In genomic region chr12:112221754-112222439, GRCm38 (mm10) we compare ENCODE assay signal across 10 mouse cellular contexts.
DNase-seq lines count a peak whose midpoint lies in the region; ATAC-seq and TF ChIP-seq lines count a peak whose summit lies in the region.
"Had no signal": no experiment of that assay in that cellular context is flagged by ENCODE, and none has a peak within 500 bp of the region (broad histone marks: within the 10 kb centered on the region; RNA-seq: fewer than 3 reads in every experiment).

No protein-coding gene starts in this region.

- peak overlapping the region; percentile 20; the same call in 1 of the 2 replicates for H3K9ac ChIP-seq in forebrain, embryonic 11.5 days (ENCODE audit: low read length)
- H3K9ac ChIP-seq in neural tube, embryonic 13.5 days: peak overlapping the region; percentile 47; the same call in 1 of the 2 replicates
- H3K9ac ChIP-seq in stomach, postnatal 0 days (ENCODE audit: low read length): no peak overlapping the region
- no peak overlapping the region for H3K9ac ChIP-seq in liver, embryonic 12.5 days
- H3K9ac ChIP-seq: kidney, embryonic 15.5 days; liver, embryonic 14.5 days had no signal

- no peak for TF ChIP-seq CTCF in stomach, postnatal 0 days (IDR thresholded peaks at IDR 0.05; ENCODE audit: low read depth)

- no peaks in the 10 kb centered on the region for H3K36me3 ChIP-seq in forebrain, embryonic 11.5 days (ENCODE audit: control insufficient read depth, insufficient read depth, low read length)
- H3K36me3 ChIP-seq in neural tube, embryonic 13.5 days: no peaks in the 10 kb centered on the region
- H3K36me3 ChIP-seq in stomach, postnatal 0 days (ENCODE audit: control insufficient read depth, insufficient read depth, low read length): no peaks in the 10 kb centered on the region
- no peaks in the 10 kb centered on the region for H3K36me3 ChIP-seq in liver, embryonic 12.5 days
- H3K36me3 ChIP-seq: kidney, embryonic 15.5 days had no signal

- H3K4me3 ChIP-seq in forebrain, embryonic 11.5 days (ENCODE audit: low read depth, low read length): no peak overlapping the region
- no peak overlapping the region for H3K4me3 ChIP-seq in neural tube, embryonic 13.5 days
- no peak overlapping the region for H3K4me3 ChIP-seq in stomach, postnatal 0 days (ENCODE audit: low read depth, low read length)
- no peak overlapping the region for H3K4me3 ChIP-seq in liver, embryonic 12.5 days
- H3K4me3 ChIP-seq: kidney, embryonic 15.5 days had no signal

- no peak for TF ChIP-seq EP300 in stomach, postnatal 0 days (optimal IDR thresholded peaks at IDR 0.05)

- DNase-seq in cerebellum, postnatal 10 days: peak; percentile 59 to 70
- DNase-seq in cerebellum, postnatal 36 days: no peak
- peak; percentile 87 for DNase-seq in forebrain, embryonic 11.5 days (ENCODE audit: low spot score)
- peak; percentile 14 to 25 for DNase-seq in layer of hippocampus, postnatal 36 days
- DNase-seq in stomach, postnatal 0 days (ENCODE audit: low spot score): no peak
- no peak for DNase-seq in B cell, adult 2 months

- H3K27me3 ChIP-seq in forebrain, embryonic 11.5 days (ENCODE audit: control insufficient read depth, insufficient read depth, low read length): no peaks in the 10 kb centered on the region
- peaks cover 48% of the 10 kb centered on the region for H3K27me3 ChIP-seq in neural tube, embryonic 13.5 days
- no peaks in the 10 kb centered on the region for H3K27me3 ChIP-seq in stomach, postnatal 0 days (ENCODE audit: control insufficient read depth, insufficient read depth, low read length)
- H3K27me3 ChIP-seq in liver, embryonic 12.5 days (replicated peaks): peaks cover 22% of the 10 kb centered on the region

- H3K27ac ChIP-seq in forebrain, embryonic 11.5 days (ENCODE audit: low read depth, low read length): peak overlapping the region; percentile 75
- H3K27ac ChIP-seq in neural tube, embryonic 13.5 days (replicated peaks): peak overlapping the region; percentile 64
- no peak overlapping the region for H3K27ac ChIP-seq in stomach, postnatal 0 days (replicated peaks)
- no peak overlapping the region for H3K27ac ChIP-seq in liver, embryonic 12.5 days
- H3K27ac ChIP-seq: kidney, embryonic 15.5 days; liver, embryonic 14.5 days had no signal

- ATAC-seq in forebrain, embryonic 11.5 days (replicated peaks; ENCODE audit: low FRiP score): peak; percentile 87
- ATAC-seq in neural tube, embryonic 13.5 days (ENCODE audit: low read depth): peak; percentile 78
- no peak for ATAC-seq in stomach, postnatal 0 days (ENCODE audit: low FRiP score, low TSS enrichment)
- ATAC-seq in liver, embryonic 12.5 days: no peak

- H3K4me2 ChIP-seq in forebrain, embryonic 11.5 days (ENCODE audit: low read depth, low read length, severe bottlenecking): peak overlapping the region; percentile 0; the same call in 1 of the 2 replicates
- H3K4me2 ChIP-seq in neural tube, embryonic 13.5 days: peak overlapping the region; percentile 13; the same call in 1 of the 2 replicates
- H3K4me2 ChIP-seq in stomach, postnatal 0 days (replicated peaks; ENCODE audit: low read depth): no peak overlapping the region
- no peak overlapping the region for H3K4me2 ChIP-seq in liver, embryonic 12.5 days
- H3K4me2 ChIP-seq: kidney, embryonic 15.5 days had no signal

- 16% methylated on average over 19 of the region's 19 CpGs for WGBS in forebrain, embryonic 11.5 days
- WGBS in neural tube, embryonic 13.5 days: 6% methylated on average over 19 of the region's 19 CpGs
- WGBS in stomach, postnatal 0 days: 48% methylated on average over 19 of the region's 19 CpGs
- WGBS in liver, embryonic 12.5 days (ENCODE audit: insufficient replicate concordance): 44% methylated on average over 19 of the region's 19 CpGs

- no peaks in the 10 kb centered on the region for H3K9me3 ChIP-seq in forebrain, embryonic 11.5 days (ENCODE audit: control insufficient read depth, low read length)
- no peaks in the 10 kb centered on the region for H3K9me3 ChIP-seq in neural tube, embryonic 13.5 days
- no peaks in the 10 kb centered on the region for H3K9me3 ChIP-seq in stomach, postnatal 0 days (ENCODE audit: control insufficient read depth, low read length)
- H3K9me3 ChIP-seq in liver, embryonic 12.5 days (replicated peaks): no peaks in the 10 kb centered on the region
- H3K9me3 ChIP-seq: kidney, embryonic 15.5 days had no signal

- peaks cover 26% of the 10 kb centered on the region for H3K4me1 ChIP-seq in forebrain, embryonic 11.5 days (replicated peaks; ENCODE audit: control insufficient read depth, insufficient read depth, low read length)
- H3K4me1 ChIP-seq in neural tube, embryonic 13.5 days (replicated peaks): peaks cover 39% of the 10 kb centered on the region
- H3K4me1 ChIP-seq in stomach, postnatal 0 days (replicated peaks; ENCODE audit: control insufficient read depth, insufficient read depth): no peaks in the 10 kb centered on the region
- 0 out of 2 replicates have a peak, but pooled peaks cover 5% of the 10 kb centered on the region for H3K4me1 ChIP-seq in liver, embryonic 12.5 days

Comparison
In these comparisons a context has a peak if more than half of its experiments do, and no peak if none do; other contexts are left out.
1. DNase-seq: peak in cerebellum, postnatal 10 days (2 of 2), forebrain, embryonic 11.5 days (single experiment) and layer of hippocampus, postnatal 36 days (2 of 2); none in cerebellum, postnatal 36 days (0 of 2), stomach, postnatal 0 days (single experiment) and B cell, adult 2 months (0 of 2).
2. ATAC-seq: peak in forebrain, embryonic 11.5 days (single experiment) and neural tube, embryonic 13.5 days (single experiment); none in stomach, postnatal 0 days (single experiment) and liver, embryonic 12.5 days (single experiment).
3. H3K27ac ChIP-seq: peak in forebrain, embryonic 11.5 days (single experiment) and neural tube, embryonic 13.5 days (single experiment); none in stomach, postnatal 0 days (single experiment) and liver, embryonic 12.5 days (single experiment).
4. H3K4me2 ChIP-seq: peak in forebrain, embryonic 11.5 days (single experiment) and neural tube, embryonic 13.5 days (single experiment); none in stomach, postnatal 0 days (single experiment) and liver, embryonic 12.5 days (single experiment).
5. H3K9ac ChIP-seq: peak in forebrain, embryonic 11.5 days (single experiment) and neural tube, embryonic 13.5 days (single experiment); none in stomach, postnatal 0 days (single experiment) and liver, embryonic 12.5 days (single experiment).